Mouse (Mus musculus): Measurements from ENCODE around the gene Gm49486. TPM values are rescaled to one million over a fixed set of nuclear protein-coding genes. Genes with fewer than 3 reads are reported as not detected.

Gene Gm49486
- polyA plus RNA-seq, 1 experiment from 2014 or later = 0.64 TPM

DNA sequence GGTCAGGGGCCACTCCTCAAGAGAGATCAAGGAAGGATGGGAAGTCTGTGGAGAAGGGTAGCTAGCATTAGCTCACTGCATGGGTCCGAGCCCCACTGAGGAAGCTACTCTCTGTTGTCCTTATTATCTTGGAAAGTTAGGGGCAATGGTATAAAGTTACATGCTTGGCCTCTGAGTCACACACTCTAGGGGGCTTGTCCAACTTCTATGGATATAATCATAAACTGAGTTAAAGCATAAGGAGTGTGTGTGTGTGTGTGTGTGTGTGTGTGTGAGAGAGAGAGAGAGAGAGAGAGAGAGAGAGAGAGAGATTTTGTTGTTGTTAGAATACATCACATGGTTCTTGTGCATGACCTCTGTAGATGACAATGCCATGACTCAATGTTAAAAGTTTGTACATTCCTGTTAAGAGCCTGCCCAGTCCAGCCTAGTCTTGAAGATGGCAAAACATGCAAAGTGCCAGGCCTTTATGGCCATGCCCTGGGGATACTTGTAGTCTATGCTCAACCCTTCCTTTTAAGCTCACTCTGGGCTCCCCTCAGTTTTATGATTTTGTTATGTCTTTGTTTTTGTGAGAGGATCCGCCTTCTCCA, 70.5 kb downstream of the Gm49486 start:
- no peak for ATAC-seq (replicated peaks; ENCODE audit: insufficient number of reproducible peaks, low FRiP score, low TSS enrichment)
- H3K4me3 ChIP-seq (ENCODE audit: low read depth, low read length) = no peak overlapping the region
- H3K4me2 ChIP-seq = no peak overlapping the region
- H3K9me3 ChIP-seq (replicated peaks; ENCODE audit: control insufficient read depth, low read length) = no peaks in the 10 kb centered on the region
- no peaks in the 10 kb centered on the region for H3K4me1 ChIP-seq (ENCODE audit: control insufficient read depth, insufficient read depth, low read length)
- 0 out of 2 replicates have a peak, but pooled peaks cover 2% of the 10 kb centered on the region for H3K36me3 ChIP-seq (ENCODE audit: control insufficient read depth, insufficient read depth, low read length)
- no peaks in the 10 kb centered on the region for H3K27me3 ChIP-seq (ENCODE audit: control insufficient read depth, insufficient read depth, low read length)
- H3K27ac ChIP-seq (ENCODE audit: low read depth, low read length) = no peak overlapping the region
- 71% methylated on average over 2 of the region's 2 CpGs for WGBS (ENCODE audit: insufficient replicate concordance)
- no peak overlapping the region for H3K9ac ChIP-seq (ENCODE audit: low read depth, low read length)

DNA sequence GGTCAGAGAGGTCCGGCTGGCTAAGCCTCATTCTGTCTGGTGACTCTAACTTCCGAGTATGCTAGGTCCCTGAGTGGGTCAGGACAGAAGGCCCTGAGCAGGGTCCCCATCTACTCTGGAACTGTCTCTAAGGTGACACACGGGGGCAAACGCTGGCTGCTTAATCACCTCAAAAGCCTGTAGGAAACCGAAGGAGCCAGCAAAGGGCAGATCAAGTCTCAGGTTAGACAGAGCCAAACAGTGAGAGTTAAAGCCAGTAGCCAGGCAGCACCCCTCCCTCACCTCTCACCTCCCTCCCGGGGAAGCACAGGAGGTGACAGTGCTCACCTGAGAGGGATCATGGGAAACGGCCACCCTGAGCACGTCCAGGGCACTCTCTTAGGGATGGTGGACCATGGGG, 74.5 kb downstream of the Gm49486 start:
- Histone ChIP-seq H3K27me3 (ENCODE audit: control insufficient read depth, insufficient read depth, low read length) (no peaks in the 10 kb centered on the region), H3K9ac (ENCODE audit: low read depth, low read length) (no peak overlapping the region), H3K27ac (ENCODE audit: low read depth, low read length) (no peak overlapping the region), H3K4me3 (ENCODE audit: low read depth, low read length) (no peak overlapping the region), H3K4me2 (no peak overlapping the region), H3K4me1 (ENCODE audit: control insufficient read depth, insufficient read depth, low read length) (no peaks in the 10 kb centered on the region), H3K36me3 (ENCODE audit: control insufficient read depth, insufficient read depth, low read length) (peaks cover 2% of the 10 kb centered on the region; the same call in 1 of the 2 replicates), H3K9me3 (replicated peaks; ENCODE audit: control insufficient read depth, low read length) (no peaks in the 10 kb centered on the region)
- no peak for ATAC-seq (replicated peaks; ENCODE audit: insufficient number of reproducible peaks, low FRiP score, low TSS enrichment)
- WGBS (ENCODE audit: insufficient replicate concordance) = 80% methylated on average over 8 of the region's 8 CpGs

DNA sequence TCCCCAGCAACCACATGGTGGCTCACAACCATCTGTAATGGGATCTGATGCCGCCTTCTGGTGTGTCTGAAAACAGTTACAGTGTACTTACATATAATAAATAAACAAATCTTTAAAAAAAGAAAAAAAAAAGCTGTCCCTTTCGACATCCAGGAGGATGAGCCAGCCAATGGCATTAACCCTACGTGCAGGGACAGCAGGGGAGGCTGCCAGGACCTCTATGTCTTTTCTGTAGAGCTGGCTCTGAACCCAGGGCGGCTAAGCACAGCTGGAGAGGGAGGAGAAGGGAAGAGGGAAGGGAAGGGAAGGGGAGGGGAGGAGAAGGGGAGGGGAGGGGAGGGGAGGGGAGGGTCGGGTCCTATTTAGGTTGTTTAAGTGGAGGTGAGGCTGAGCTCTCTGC, 75.6 kb downstream of the Gm49486 start:
- Histone ChIP-seq H3K36me3 (ENCODE audit: control insufficient read depth, insufficient read depth, low read length) (peaks cover 2% of the 10 kb centered on the region; the same call in 1 of the 2 replicates), H3K27me3 (ENCODE audit: control insufficient read depth, insufficient read depth, low read length) (no peaks in the 10 kb centered on the region), H3K4me3 (ENCODE audit: low read depth, low read length) (no peak overlapping the region), H3K27ac (ENCODE audit: low read depth, low read length) (no peak overlapping the region), H3K9me3 (replicated peaks; ENCODE audit: control insufficient read depth, low read length) (no peaks in the 10 kb centered on the region), H3K4me2 (no peak overlapping the region), H3K4me1 (ENCODE audit: control insufficient read depth, insufficient read depth, low read length) (no peaks in the 10 kb centered on the region), H3K9ac (ENCODE audit: low read depth, low read length) (no peak overlapping the region)
- no peak for ATAC-seq (replicated peaks; ENCODE audit: insufficient number of reproducible peaks, low FRiP score, low TSS enrichment)
- 79% methylated on average over 3 of the region's 5 CpGs for WGBS (ENCODE audit: insufficient replicate concordance)

DNA sequence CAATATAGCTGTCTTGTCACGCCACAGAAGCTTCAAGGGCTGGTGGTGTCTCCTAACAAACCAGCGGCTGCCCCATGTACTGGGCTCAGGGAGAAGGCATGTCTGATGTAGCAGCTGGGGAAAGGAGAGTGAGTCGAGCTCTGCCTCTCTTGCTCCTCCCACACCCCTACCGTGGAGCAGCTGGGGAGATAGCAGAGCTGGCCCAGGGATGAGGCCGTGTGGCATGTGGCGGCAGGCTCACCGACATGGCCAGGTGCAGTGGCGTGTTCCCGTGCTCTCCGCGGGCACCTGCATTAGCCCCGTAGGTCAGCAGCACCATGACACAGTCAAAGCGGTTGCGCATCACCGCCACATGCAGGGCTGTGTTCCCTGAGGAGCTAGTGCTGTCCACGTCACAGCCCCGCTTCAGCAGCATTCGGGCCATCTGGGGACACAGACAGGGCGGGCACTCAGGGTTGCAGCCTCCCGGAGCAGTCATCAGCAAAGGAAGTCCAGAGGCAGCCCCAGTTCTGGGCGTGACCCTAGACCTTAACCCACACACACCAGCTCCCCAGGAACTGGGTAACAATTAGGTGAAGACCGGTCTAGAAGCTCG, 76.9 kb downstream of the Gm49486 start:
- H3K4me3 ChIP-seq (ENCODE audit: low read depth, low read length) = no peak overlapping the region
- H3K4me2 ChIP-seq = no peak overlapping the region
- H3K9me3 ChIP-seq (replicated peaks; ENCODE audit: control insufficient read depth, low read length) = no peaks in the 10 kb centered on the region
- no peaks in the 10 kb centered on the region for H3K27me3 ChIP-seq (ENCODE audit: control insufficient read depth, insufficient read depth, low read length)
- H3K27ac ChIP-seq (ENCODE audit: low read depth, low read length) = no peak overlapping the region
- ATAC-seq (replicated peaks; ENCODE audit: insufficient number of reproducible peaks, low FRiP score, low TSS enrichment) = no peak
- 62% methylated on average over 23 of the region's 23 CpGs for WGBS (ENCODE audit: insufficient replicate concordance)
- no peaks in the 10 kb centered on the region; the same call in 1 of the 2 replicates for H3K36me3 ChIP-seq (ENCODE audit: control insufficient read depth, insufficient read depth, low read length)
- H3K4me1 ChIP-seq (ENCODE audit: control insufficient read depth, insufficient read depth, low read length) = no peaks in the 10 kb centered on the region
- H3K9ac ChIP-seq (ENCODE audit: low read depth, low read length) = no peak overlapping the region

Other genes starting within 250 kb of the Gm49486 start
- 74.6 and 178 TPM in 2 replicates for gene H1f0, start 200.9 kb upstream of the Gm49486 start, polyA plus RNA-seq (2014; fragmentation: Nextera tagmentation; extraction: Ambion mirVana)
- not detected in 2 replicates for gene Galr3, start 187.5 kb upstream of the Gm49486 start, polyA plus RNA-seq (2014; fragmentation: Nextera tagmentation; extraction: Ambion mirVana)
- 28.2 and 28.7 TPM in 2 replicates for gene Ankrd54, start 166.5 kb upstream of the Gm49486 start, polyA plus RNA-seq (2014; fragmentation: Nextera tagmentation; extraction: Ambion mirVana)
- 166 and 189 TPM in 2 replicates for gene Eif3l, start 154.2 kb upstream of the Gm49486 start, polyA plus RNA-seq (2014; fragmentation: Nextera tagmentation; extraction: Ambion mirVana)
- 11.9 and 13.6 TPM in 2 replicates for gene Micall1, start 120.5 kb upstream of the Gm49486 start, polyA plus RNA-seq (2014; fragmentation: Nextera tagmentation; extraction: Ambion mirVana)
- gene Polr2f, start 88.4 kb upstream of the Gm49486 start, polyA plus RNA-seq (2014; fragmentation: Nextera tagmentation; extraction: Ambion mirVana) = 284 and 297 TPM in 2 replicates
- gene 1700088E04Rik, start 88.1 kb upstream of the Gm49486 start, polyA plus RNA-seq (2014; fragmentation: Nextera tagmentation; extraction: Ambion mirVana) = 7.1 and 8.2 TPM in 2 replicates
- gene Sox10, start 64.2 kb upstream of the Gm49486 start, polyA plus RNA-seq (2014; fragmentation: Nextera tagmentation; extraction: Ambion mirVana) = 1.1 and 1.3 TPM in 2 replicates
- gene Pick1, start 218 bp upstream of the Gm49486 start, polyA plus RNA-seq (2014; fragmentation: Nextera tagmentation; extraction: Ambion mirVana) = 17.6 and 19.3 TPM in 2 replicates
- 0.17 TPM in 1 of 2 replicates, not detected in the other for gene Slc16a8, start 25.4 kb downstream of the Gm49486 start, polyA plus RNA-seq (2014; fragmentation: Nextera tagmentation; extraction: Ambion mirVana)
- 11.1 and 14.0 TPM in 2 replicates for gene Baiap2l2, start 56.1 kb downstream of the Gm49486 start, polyA plus RNA-seq (2014; fragmentation: Nextera tagmentation; extraction: Ambion mirVana)
- gene Pla2g6, start 99.0 kb downstream of the Gm49486 start, polyA plus RNA-seq (2014; fragmentation: Nextera tagmentation; extraction: Ambion mirVana) = 11.6 and 12.9 TPM in 2 replicates
- 3.0 and 3.3 TPM in 2 replicates for gene Maff, start 117.2 kb downstream of the Gm49486 start, polyA plus RNA-seq (2014; fragmentation: Nextera tagmentation; extraction: Ambion mirVana)
- 55.0 and 56.5 TPM in 2 replicates for gene Tmem184b, start 174.2 kb downstream of the Gm49486 start, polyA plus RNA-seq (2014; fragmentation: Nextera tagmentation; extraction: Ambion mirVana)
- 73.2 and 91.0 TPM in 2 replicates for gene Csnk1e, start 226.2 kb downstream of the Gm49486 start, polyA plus RNA-seq (2014; fragmentation: Nextera tagmentation; extraction: Ambion mirVana)

All from heart, embryonic 11.5 days (tissue).